Mouse (Mus musculus): ENCODE results near the gene Sinhcaf. TPM values are rescaled to one million over a fixed set of nuclear protein-coding genes. Genes with fewer than 3 reads are reported as not detected.
A peak's percentile ranks its signal among the peaks of the same experiment; 100 is the strongest.
"Not testable (repeated sequence)": the region's sequence is repeated elsewhere in the genome, so short reads cannot be mapped to it uniquely, and the experiment has no call there.

The Sinhcaf gene
- polyA plus RNA-seq, 1 experiment = 5.5 TPM

- no peak overlapping the region for H3K4me3 ChIP-seq (replicated peaks; ENCODE audit: extremely low read depth, low read depth, low read length)
- 45% methylated on average over 3 of the region's 3 CpGs for WGBS
- no peak for TF ChIP-seq POLR2A (IDR thresholded peaks at IDR 0.05; ENCODE audit: borderline replicate concordance, extremely low read depth, low read depth, low read length)
- TF ChIP-seq CTCF (IDR thresholded peaks at IDR 0.05; ENCODE audit: insufficient read depth, low read length) = no peak
- DNase-seq = no peak
- H3K4me1 ChIP-seq (ENCODE audit: control insufficient read depth, insufficient read depth, low read length) = peaks cover 5% of the 10 kb centered on the region
Measured at GRCm38 (mm10) chr6:148934961-148935590, 11.2 kb downstream of the Sinhcaf start.

- DNase-seq = no peak
- Histone ChIP-seq H3K4me3 (replicated peaks; ENCODE audit: extremely low read depth, low read depth, low read length) (no peak overlapping the region), H3K4me1 (ENCODE audit: control insufficient read depth, insufficient read depth, low read length) (peaks cover 5% of the 10 kb centered on the region)
- TF ChIP-seq CTCF (IDR thresholded peaks at IDR 0.05; ENCODE audit: insufficient read depth, low read length) (no peak), POLR2A (IDR thresholded peaks at IDR 0.05; ENCODE audit: borderline replicate concordance, extremely low read depth, low read depth, low read length) (no peak)
- 75% methylated on average over 6 of the region's 6 CpGs for WGBS
Measured at GRCm38 (mm10) chr6:148931281-148931680, 15.0 kb downstream of the Sinhcaf start.

- H3K4me1 ChIP-seq (ENCODE audit: control insufficient read depth, insufficient read depth, low read length) = no peaks in the 10 kb centered on the region
- no peak for TF ChIP-seq CTCF (IDR thresholded peaks at IDR 0.05; ENCODE audit: insufficient read depth, low read length)
- no peak for TF ChIP-seq POLR2A (IDR thresholded peaks at IDR 0.05; ENCODE audit: borderline replicate concordance, extremely low read depth, low read depth, low read length)
- H3K4me3 ChIP-seq (replicated peaks; ENCODE audit: extremely low read depth, low read depth, low read length) = no peak overlapping the region
- DNase-seq = no peak
Measured at GRCm38 (mm10) chr6:148918841-148919398, 27.3 kb downstream of the Sinhcaf start.

GRCm38 (mm10) chr6:148917672-148918071 is 28.6 kb downstream of the Sinhcaf start:
- Histone ChIP-seq H3K4me3 (replicated peaks; ENCODE audit: extremely low read depth, low read depth, low read length) (no peak overlapping the region), H3K4me1 (ENCODE audit: control insufficient read depth, insufficient read depth, low read length) (no peaks in the 10 kb centered on the region)
- 62% methylated on average over 1 of the region's 1 CpGs for WGBS
- no peak for TF ChIP-seq CTCF (IDR thresholded peaks at IDR 0.05; ENCODE audit: insufficient read depth, low read length)
- TF ChIP-seq POLR2A (IDR thresholded peaks at IDR 0.05; ENCODE audit: borderline replicate concordance, extremely low read depth, low read depth, low read length) = no peak
- no peak for DNase-seq

- DNase-seq = no peak
- TF ChIP-seq POLR2A (IDR thresholded peaks at IDR 0.05; ENCODE audit: borderline replicate concordance, extremely low read depth, low read depth, low read length) = no peak
- no peak for TF ChIP-seq CTCF (IDR thresholded peaks at IDR 0.05; ENCODE audit: insufficient read depth, low read length)
- WGBS = 25% methylated on average over 3 of the region's 3 CpGs
- Histone ChIP-seq H3K4me3 (replicated peaks; ENCODE audit: extremely low read depth, low read depth, low read length) (no peak overlapping the region), H3K4me1 (ENCODE audit: control insufficient read depth, insufficient read depth, low read length) (no peaks in the 10 kb centered on the region)
Measured at GRCm38 (mm10) chr6:148916817-148917216, 29.4 kb downstream of the Sinhcaf start.

- no peak for DNase-seq
Measured at GRCm38 (mm10) chr6:148913938-148914337, 32.3 kb downstream of the Sinhcaf start.

GRCm38 (mm10) chr6:148911906-148912305 is 34.4 kb downstream of the Sinhcaf start:
- H3K4me3 ChIP-seq (replicated peaks; ENCODE audit: extremely low read depth, low read depth, low read length); DNase-seq; H3K4me1 ChIP-seq (ENCODE audit: control insufficient read depth, insufficient read depth, low read length): not testable (repeated sequence)
- 77% methylated on average over 8 of the region's 8 CpGs for WGBS

More at GRCm38 (mm10) chr6:148913938-148914337, 32.3 kb downstream of the Sinhcaf start:
- WGBS = 10% methylated on average over 2 of the region's 2 CpGs
- H3K4me1 ChIP-seq (ENCODE audit: control insufficient read depth, insufficient read depth, low read length) = no peaks in the 10 kb centered on the region
- TF ChIP-seq POLR2A (IDR thresholded peaks at IDR 0.05; ENCODE audit: borderline replicate concordance, extremely low read depth, low read depth, low read length) = no peak
- TF ChIP-seq CTCF (IDR thresholded peaks at IDR 0.05; ENCODE audit: insufficient read depth, low read length) = peak; percentile 42
- H3K4me3 ChIP-seq (replicated peaks; ENCODE audit: extremely low read depth, low read depth, low read length) = no peak overlapping the region

GRCm38 (mm10) chr6:148906958-148907357 is 39.3 kb downstream of the Sinhcaf start:
- Histone ChIP-seq H3K4me1 (ENCODE audit: control insufficient read depth, insufficient read depth, low read length) (no peaks in the 10 kb centered on the region), H3K4me3 (replicated peaks; ENCODE audit: extremely low read depth, low read depth, low read length) (no peak overlapping the region)
- DNase-seq = no peak
- TF ChIP-seq POLR2A (IDR thresholded peaks at IDR 0.05; ENCODE audit: borderline replicate concordance, extremely low read depth, low read depth, low read length) (no peak), CTCF (IDR thresholded peaks at IDR 0.05; ENCODE audit: insufficient read depth, low read length) (no peak)
- 88% methylated on average over 9 of the region's 9 CpGs for WGBS

- DNase-seq = no peak
- Histone ChIP-seq H3K4me1 (ENCODE audit: control insufficient read depth, insufficient read depth, low read length) (no peaks in the 10 kb centered on the region), H3K4me3 (replicated peaks; ENCODE audit: extremely low read depth, low read depth, low read length) (no peak overlapping the region)
- 88% methylated on average over 3 of the region's 3 CpGs for WGBS
- no peak for TF ChIP-seq POLR2A (IDR thresholded peaks at IDR 0.05; ENCODE audit: borderline replicate concordance, extremely low read depth, low read depth, low read length)
- TF ChIP-seq CTCF (IDR thresholded peaks at IDR 0.05; ENCODE audit: insufficient read depth, low read length) = no peak
Measured at GRCm38 (mm10) chr6:148902728-148903127, 43.5 kb downstream of the Sinhcaf start.

GRCm38 (mm10) chr6:148896507-148896851 is 49.8 kb downstream of the Sinhcaf start:
- no peaks in the 10 kb centered on the region; the same call in 1 of the 2 replicates for H3K4me1 ChIP-seq (ENCODE audit: control insufficient read depth, insufficient read depth, low read length)
- peak overlapping the region; percentile 85 for H3K4me3 ChIP-seq (replicated peaks; ENCODE audit: extremely low read depth, low read depth, low read length)
- DNase-seq = no peak
- TF ChIP-seq POLR2A (IDR thresholded peaks at IDR 0.05; ENCODE audit: borderline replicate concordance, extremely low read depth, low read depth, low read length) (no peak), CTCF (IDR thresholded peaks at IDR 0.05; ENCODE audit: insufficient read depth, low read length) (no peak)
- WGBS = 46% methylated on average over 6 of the region's 6 CpGs

All from lung, adult 2 months (tissue).